Comparison of ENCODE assay signal across 9 mouse cellular contexts in the genomic region with DNA sequence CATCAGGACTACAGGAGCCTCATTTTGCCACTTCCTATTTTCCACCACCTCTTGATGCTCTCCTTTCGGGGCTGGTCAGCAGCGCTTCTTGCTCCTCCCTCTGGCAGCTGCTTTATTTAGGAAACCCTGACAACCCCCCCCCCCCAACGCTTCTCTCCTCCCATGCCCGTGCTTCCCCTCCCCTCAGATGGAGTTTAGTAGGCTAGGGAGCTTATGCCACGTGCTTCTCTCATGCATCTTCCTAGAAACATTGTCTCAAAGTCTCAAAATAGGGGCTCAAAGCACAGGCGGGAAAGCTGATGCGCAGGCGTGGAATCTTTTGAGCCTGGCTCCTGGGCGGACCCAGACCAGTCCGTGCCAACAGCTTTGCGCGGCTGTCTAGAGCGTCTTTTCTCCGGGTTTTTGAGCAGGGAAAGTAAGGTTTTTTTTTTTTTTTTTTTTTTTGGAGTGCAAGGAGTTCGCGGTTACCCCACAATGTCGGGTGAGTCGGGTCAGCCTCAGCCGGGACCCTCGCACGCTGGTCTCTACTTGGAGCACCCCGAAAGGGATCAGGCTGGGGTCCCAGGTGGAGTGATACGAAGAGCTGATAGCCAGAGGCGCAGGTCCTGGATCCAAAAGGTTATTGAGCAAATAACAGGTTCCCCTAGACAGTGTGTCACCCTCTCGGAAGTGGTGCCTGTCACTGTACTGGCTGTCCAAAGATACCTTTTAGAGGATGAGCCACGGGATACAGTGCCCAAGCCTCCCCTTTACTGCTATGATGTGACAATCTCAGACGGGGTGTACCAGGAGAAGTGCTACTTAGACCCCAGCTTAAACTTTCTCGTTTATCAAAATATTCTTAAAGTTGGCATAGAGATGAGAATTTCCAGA. TPM values are rescaled to one million over a fixed set of nuclear protein-coding genes. Genes with fewer than 3 reads are reported as not detected.
DNase-seq lines count a peak whose midpoint lies in the region; ATAC-seq lines count a peak whose summit lies in the region.
"Had no signal": no experiment of that assay in that cellular context is flagged by ENCODE, and none has a peak within 500 bp of the region (broad histone marks: within the 10 kb centered on the region; RNA-seq: fewer than 3 reads in every experiment).

A gene (plus strand): TSS at position 346 of the 873 bp plus-strand sequence.

- H3K36me3 ChIP-seq in midbrain, embryonic 11.5 days (ENCODE audit: control insufficient read depth, insufficient read depth, low read length), result no peaks in the 10 kb centered on the region

- 25% methylated on average over 28 of the region's 28 CpGs for WGBS in midbrain, embryonic 11.5 days

- peaks cover 8% of the 10 kb centered on the region; the same call in 1 of the 2 replicates for H3K27me3 ChIP-seq in midbrain, embryonic 11.5 days (ENCODE audit: control insufficient read depth, insufficient read depth, low read length)

- H3K4me2 ChIP-seq in midbrain, embryonic 11.5 days, result peak within 1 kb of the TSS; percentile 45

- no peaks in the 10 kb centered on the region for H3K9me3 ChIP-seq in midbrain, embryonic 11.5 days (ENCODE audit: control insufficient read depth, low read length)

- H3K4me3 ChIP-seq in midbrain, embryonic 11.5 days (ENCODE audit: low read depth, low read length), result peak within 1 kb of the TSS; percentile 27

- ATAC-seq in midbrain, embryonic 11.5 days (ENCODE audit: low FRiP score), result peak; percentile 91
- no peak for ATAC-seq in erythroid progenitor cell, adult 5-6 weeks (replicated peaks; ENCODE audit: low FRiP score, poor library complexity, severe bottlenecking)

- no peak within 1 kb of the TSS for H3K27ac ChIP-seq in midbrain, embryonic 11.5 days (ENCODE audit: low read depth, low read length)

- DNase-seq in ovary, adult 18-20 months (ENCODE audit: low spot score), result peak; percentile 4
- DNase-seq in ovary, postnatal 10 days (ENCODE audit: low spot score), result no peak
- DNase-seq in embryo, embryonic 11 days, result peak; percentile 75
- DNase-seq in heart, postnatal 10 days, result peak; percentile 28 to 33
- peak; percentile 25 for DNase-seq in left cerebral cortex, postnatal 4 days
- peak; percentile 89 for DNase-seq in midbrain, embryonic 11.5 days (ENCODE audit: low spot score, missing footprints)
- DNase-seq in telencephalon, adult 2 months (ENCODE audit: low read depth, low spot score), result peak; percentile 4

- no peaks in the 10 kb centered on the region for H3K4me1 ChIP-seq in midbrain, embryonic 11.5 days (ENCODE audit: control insufficient read depth, insufficient read depth, low read length)

- intact Hi-C loops in heart, postnatal 10 days (cut with DNase I), result no loop called here
- intact Hi-C loops in left cerebral cortex, postnatal 4 days (cut with DNase I), result no loop called here

- H3K9ac ChIP-seq in midbrain, embryonic 11.5 days (ENCODE audit: low read length), result peak within 1 kb of the TSS; percentile 36

RNA-seq across cellular contexts. Expression of the gene that starts here (rescaled TPM):
- under 1 TPM; 0.17 to 0.22 TPM for total RNA-seq in heart, postnatal 10 days (2021)
- 1 to 10 TPM in 1 of 2 experiments, under 1 TPM in 1; 0.91 to 1.1 TPM for total RNA-seq in left cerebral cortex, postnatal 4 days (2021)
- polyA plus RNA-seq in midbrain, embryonic 11.5 days (2014; fragmentation: Nextera tagmentation; extraction: Ambion mirVana), result 3.8 and 4.2 TPM in 2 replicates
- 0.72 TPM in 1 of 2 replicates, not detected in the other for total RNA-seq in erythroid progenitor cell, adult 5-6 weeks (2015; ENCODE audit: low replicate concordance)
- 0.68 and 1.4 TPM in 2 replicates for total RNA-seq in erythroid progenitor cell, adult 5-6 weeks (2017; ENCODE audit: low replicate concordance)
- polyA plus RNA-seq: spleen, adult 2 months had no signal

Comparison
In these comparisons a context has a peak if more than half of its experiments do, and no peak if none do; other contexts are left out.
1. Peak in DNase-seq in heart, postnatal 10 days; RNA of the gene not detected or under 1 TPM.